Mouse (Mus musculus): ENCODE measurements around the gene Zfp592. TPM values are rescaled to one million over a fixed set of nuclear protein-coding genes. Genes with fewer than 3 reads are reported as not detected.

Gene Zfp592
- polyA plus RNA-seq, 1 experiment = 20.4 TPM

- no peak for DNase-seq (ENCODE audit: low read depth)
Measured at GRCm38 (mm10) chr7:80980566-80980965, 12.9 kb upstream of the Zfp592 start.

GRCm38 (mm10) chr7:80986458-80987187 is 6.9 kb upstream of the Zfp592 start:
- DNase-seq (ENCODE audit: low read depth) = no peak
- TF ChIP-seq POLR2A (IDR thresholded peaks at IDR 0.05; ENCODE audit: borderline replicate concordance, extremely low read depth, insufficient read depth, insufficient read length, poor library complexity, severe bottlenecking) (no peak), CTCF (IDR thresholded peaks at IDR 0.05; ENCODE audit: borderline replicate concordance, extremely low read depth, insufficient read depth, insufficient read length) (no peak)

More at GRCm38 (mm10) chr7:80980566-80980965, 12.9 kb upstream of the Zfp592 start:
- TF ChIP-seq CTCF (IDR thresholded peaks at IDR 0.05; ENCODE audit: borderline replicate concordance, extremely low read depth, insufficient read depth, insufficient read length) (no peak), POLR2A (IDR thresholded peaks at IDR 0.05; ENCODE audit: borderline replicate concordance, extremely low read depth, insufficient read depth, insufficient read length, poor library complexity, severe bottlenecking) (no peak)

GRCm38 (mm10) chr7:80987805-80988625 is 5.5 kb upstream of the Zfp592 start:
- TF ChIP-seq CTCF (IDR thresholded peaks at IDR 0.05; ENCODE audit: borderline replicate concordance, extremely low read depth, insufficient read depth, insufficient read length) (no peak), POLR2A (IDR thresholded peaks at IDR 0.05; ENCODE audit: borderline replicate concordance, extremely low read depth, insufficient read depth, insufficient read length, poor library complexity, severe bottlenecking) (no peak)
- DNase-seq (ENCODE audit: low read depth) = no peak

GRCm38 (mm10) chr7:80990276-80990675 is 3.2 kb upstream of the Zfp592 start:
- TF ChIP-seq POLR2A (IDR thresholded peaks at IDR 0.05; ENCODE audit: borderline replicate concordance, extremely low read depth, insufficient read depth, insufficient read length, poor library complexity, severe bottlenecking) (no peak), CTCF (IDR thresholded peaks at IDR 0.05; ENCODE audit: borderline replicate concordance, extremely low read depth, insufficient read depth, insufficient read length) (no peak)
- DNase-seq (ENCODE audit: low read depth) = no peak

- TF ChIP-seq POLR2A (IDR thresholded peaks at IDR 0.05; ENCODE audit: borderline replicate concordance, extremely low read depth, insufficient read depth, insufficient read length, poor library complexity, severe bottlenecking) = no peak
- no peak for TF ChIP-seq CTCF (IDR thresholded peaks at IDR 0.05; ENCODE audit: borderline replicate concordance, extremely low read depth, insufficient read depth, insufficient read length)
- DNase-seq (ENCODE audit: low read depth) = no peak
Measured at GRCm38 (mm10) chr7:80991589-80991988, 1.9 kb upstream of the Zfp592 start.

GRCm38 (mm10) chr7:80992063-80992462 is 1.4 kb upstream of the Zfp592 start:
- no peak for DNase-seq (ENCODE audit: low read depth)
- no peak for TF ChIP-seq CTCF (IDR thresholded peaks at IDR 0.05; ENCODE audit: borderline replicate concordance, extremely low read depth, insufficient read depth, insufficient read length)
- TF ChIP-seq POLR2A (IDR thresholded peaks at IDR 0.05; ENCODE audit: borderline replicate concordance, extremely low read depth, insufficient read depth, insufficient read length, poor library complexity, severe bottlenecking) = no peak

GRCm38 (mm10) chr7:80992631-80992979 is 876 bp upstream of the Zfp592 start:
- TF ChIP-seq CTCF (IDR thresholded peaks at IDR 0.05; ENCODE audit: borderline replicate concordance, extremely low read depth, insufficient read depth, insufficient read length) (no peak), POLR2A (IDR thresholded peaks at IDR 0.05; ENCODE audit: borderline replicate concordance, extremely low read depth, insufficient read depth, insufficient read length, poor library complexity, severe bottlenecking) (no peak)
- DNase-seq (ENCODE audit: low read depth) = peak; percentile 51

- DNase-seq (ENCODE audit: low read depth) = peak; percentile 62
- TF ChIP-seq CTCF (IDR thresholded peaks at IDR 0.05; ENCODE audit: borderline replicate concordance, extremely low read depth, insufficient read depth, insufficient read length) (peak; percentile 41; the same call in 1 of the 2 replicates), POLR2A (IDR thresholded peaks at IDR 0.05; ENCODE audit: borderline replicate concordance, extremely low read depth, insufficient read depth, insufficient read length, poor library complexity, severe bottlenecking) (peak; percentile 41; the same call in 1 of the 2 replicates)
Measured at GRCm38 (mm10) chr7:80993834-80994662, 567 bp downstream of the Zfp592 start.

GRCm38 (mm10) chr7:80994663-80995005 is 1.2 kb downstream of the Zfp592 start:
- TF ChIP-seq CTCF (IDR thresholded peaks at IDR 0.05; ENCODE audit: borderline replicate concordance, extremely low read depth, insufficient read depth, insufficient read length) (no peak), POLR2A (IDR thresholded peaks at IDR 0.05; ENCODE audit: borderline replicate concordance, extremely low read depth, insufficient read depth, insufficient read length, poor library complexity, severe bottlenecking) (no peak)
- DNase-seq (ENCODE audit: low read depth) = peak; percentile 14

GRCm38 (mm10) chr7:80995266-80996146 is 2.0 kb downstream of the Zfp592 start:
- TF ChIP-seq POLR2A (IDR thresholded peaks at IDR 0.05; ENCODE audit: borderline replicate concordance, extremely low read depth, insufficient read depth, insufficient read length, poor library complexity, severe bottlenecking) (no peak), CTCF (IDR thresholded peaks at IDR 0.05; ENCODE audit: borderline replicate concordance, extremely low read depth, insufficient read depth, insufficient read length) (no peak)
- no peak for DNase-seq (ENCODE audit: low read depth)
